Mouse (Mus musculus): Measurements from ENCODE around the gene Zfp444. TPM values are rescaled to one million over a fixed set of nuclear protein-coding genes. Genes with fewer than 3 reads are reported as not detected.

The Zfp444 gene
- polyA plus RNA-seq, 1 experiment, result 14.9 TPM

DNA sequence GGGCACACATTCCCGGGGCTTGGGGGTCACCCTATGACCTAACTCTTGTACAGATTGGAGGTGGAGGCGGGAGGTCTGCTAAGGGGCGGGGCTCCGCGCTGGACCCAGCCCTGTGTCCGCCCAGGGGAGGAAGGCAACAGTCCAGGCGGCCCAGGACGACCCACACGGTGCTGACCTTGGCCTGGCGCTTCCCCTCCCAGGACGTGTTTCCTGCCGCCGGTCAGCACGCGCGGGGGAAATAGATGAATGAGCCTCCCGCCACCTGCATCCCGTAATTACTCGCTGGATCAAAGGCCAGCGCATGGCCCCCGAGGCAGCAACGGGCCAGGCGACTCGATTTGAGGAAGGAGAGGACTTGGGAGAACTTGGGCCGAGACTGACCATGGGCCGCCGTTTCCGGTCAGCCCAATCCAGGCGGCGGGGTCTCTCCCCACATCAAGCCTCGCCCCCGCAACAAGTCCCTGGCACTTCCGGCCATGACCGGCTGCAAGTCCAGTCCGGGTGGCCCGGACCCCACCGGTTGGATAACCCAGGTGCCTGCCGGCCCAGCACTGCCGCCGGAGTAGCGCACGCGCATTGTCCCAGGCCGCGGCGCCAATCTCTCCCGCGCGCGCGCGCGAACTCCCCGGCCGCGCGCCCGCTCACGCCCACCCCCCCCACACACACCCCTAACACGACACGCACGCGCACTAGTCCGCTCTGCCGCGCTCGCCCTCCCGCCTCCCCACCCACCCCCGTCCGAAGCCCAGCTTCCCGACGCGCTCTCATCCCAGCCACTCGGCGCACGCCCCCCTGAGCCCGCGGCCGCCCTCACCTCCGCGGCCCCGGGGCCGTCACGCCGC, 16.8 kb upstream of the Zfp444 start:
- peak overlapping the region; percentile 76 for H3K4me3 ChIP-seq (replicated peaks; ENCODE audit: control insufficient read depth, low read depth, low read length)
- under 1% methylated on average over 85 of the region's 85 CpGs for WGBS
- TF ChIP-seq POLR2A (IDR thresholded peaks at IDR 0.05; ENCODE audit: borderline replicate concordance, control insufficient read depth, low read depth, low read length) (peak; percentile 4; the same call in 1 of the 2 replicates), CTCF (IDR thresholded peaks at IDR 0.05; ENCODE audit: control insufficient read depth, insufficient read depth, low read length) (no peak)
- H3K27ac ChIP-seq (ENCODE audit: control insufficient read depth, insufficient read depth, low read depth, low read length, poor library complexity), result peak overlapping the region; percentile 96
- H3K4me1 ChIP-seq (ENCODE audit: control insufficient read depth, insufficient read depth, low read length), result peaks cover 6% of the 10 kb centered on the region

DNA sequence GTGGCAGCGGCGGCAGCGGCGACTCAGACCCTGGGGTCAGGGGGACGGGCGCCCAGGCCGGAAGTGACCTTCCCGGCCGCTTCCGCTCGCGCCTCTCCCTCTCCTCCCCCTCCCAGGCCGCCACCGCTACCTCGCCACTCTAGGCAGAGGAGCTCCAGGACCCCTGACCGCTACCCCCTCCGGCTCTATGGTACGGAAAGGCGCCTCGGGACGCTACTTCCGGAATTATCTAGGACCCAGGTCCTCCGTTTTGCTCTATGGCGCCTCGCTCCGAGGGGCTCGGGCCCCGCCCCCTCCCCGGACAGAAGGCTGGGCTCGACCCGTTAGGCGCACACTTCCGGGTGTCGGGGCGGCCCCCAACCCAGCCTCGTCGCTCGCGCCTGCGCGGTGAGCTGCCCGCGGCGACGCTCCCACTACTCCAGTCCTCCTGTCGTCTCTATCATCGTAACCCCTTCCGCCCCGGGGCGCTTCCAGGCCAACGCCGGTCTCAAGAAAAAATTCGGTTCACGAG, 16.1 kb upstream of the Zfp444 start, which contains the start of gene Zfp787:
Gene Zfp787, minus strand, starts transcription at position 97 of the 511 bp plus-strand sequence.
- TF ChIP-seq POLR2A (IDR thresholded peaks at IDR 0.05; ENCODE audit: borderline replicate concordance, control insufficient read depth, low read depth, low read length) (no peak), CTCF (IDR thresholded peaks at IDR 0.05; ENCODE audit: control insufficient read depth, insufficient read depth, low read length) (no peak)
- under 1% methylated on average over 44 of the region's 54 CpGs for WGBS
- Histone ChIP-seq H3K27ac (ENCODE audit: control insufficient read depth, insufficient read depth, low read depth, low read length, poor library complexity) (peak within 1 kb of the TSS; percentile 96), H3K4me3 (replicated peaks; ENCODE audit: control insufficient read depth, low read depth, low read length) (peak within 1 kb of the TSS; percentile 76), H3K4me1 (ENCODE audit: control insufficient read depth, insufficient read depth, low read length) (peaks cover 5% of the 10 kb centered on the region)

DNA sequence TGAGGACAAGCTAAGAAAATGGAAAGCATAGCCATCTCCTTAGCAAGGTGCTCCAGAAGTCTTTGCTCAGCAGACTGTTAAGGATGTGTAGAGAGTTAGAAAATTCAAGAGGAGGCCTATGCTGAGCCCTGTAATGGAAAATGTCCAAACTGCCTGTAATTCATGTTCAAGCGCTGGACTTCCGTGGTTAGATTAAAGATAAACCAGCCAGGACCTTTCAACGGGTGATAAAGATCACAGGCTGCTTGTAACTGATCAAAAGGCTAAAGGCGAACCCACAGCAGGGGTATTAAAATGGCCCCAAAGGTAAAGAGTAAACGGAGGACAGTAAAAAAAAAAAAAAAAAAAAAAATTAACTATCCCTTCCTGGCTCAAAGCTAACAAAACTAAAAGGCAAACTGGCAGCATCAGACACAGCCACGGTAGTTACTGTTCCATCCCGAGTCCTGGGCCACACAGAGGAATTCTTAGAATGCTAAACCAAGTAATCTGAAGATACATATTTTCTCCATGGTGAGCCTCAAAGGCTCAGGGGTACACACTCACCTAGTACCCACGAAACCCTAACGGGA, 15.0 kb upstream of the Zfp444 start:
- Histone ChIP-seq H3K27ac (ENCODE audit: control insufficient read depth, insufficient read depth, low read depth, low read length, poor library complexity) (no peak overlapping the region), H3K4me1 (ENCODE audit: control insufficient read depth, insufficient read depth, low read length) (peaks cover 2% of the 10 kb centered on the region), H3K4me3 (replicated peaks; ENCODE audit: control insufficient read depth, low read depth, low read length) (peak overlapping the region; percentile 23)
- WGBS, result 28% methylated on average over 9 of the region's 9 CpGs
- TF ChIP-seq CTCF (IDR thresholded peaks at IDR 0.05; ENCODE audit: control insufficient read depth, insufficient read depth, low read length) (no peak), POLR2A (IDR thresholded peaks at IDR 0.05; ENCODE audit: borderline replicate concordance, control insufficient read depth, low read depth, low read length) (no peak)

DNA sequence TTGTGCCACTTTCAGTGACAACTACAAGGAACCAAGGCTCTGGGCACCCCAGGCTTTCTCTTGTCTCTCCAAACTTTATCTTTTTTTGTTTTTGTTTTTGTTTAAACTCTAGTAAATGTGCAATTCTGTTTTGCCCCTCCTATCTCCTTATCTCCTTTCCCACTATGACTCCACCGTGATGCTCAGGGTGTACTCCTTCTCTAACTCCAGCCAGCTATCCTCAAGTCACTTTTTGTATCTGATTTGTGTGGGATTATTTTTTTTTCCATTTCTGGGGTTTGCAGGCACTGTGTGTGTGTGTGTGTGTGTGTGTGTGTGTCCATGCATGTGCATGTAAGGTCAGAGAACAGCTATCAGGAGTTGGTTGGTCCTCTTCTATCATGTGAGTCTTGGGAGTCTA, 14.5 kb upstream of the Zfp444 start:
- WGBS, result 33% methylated on average over 1 of the region's 1 CpGs
- no peaks in the 10 kb centered on the region; the same call in 1 of the 2 replicates for H3K4me1 ChIP-seq (ENCODE audit: control insufficient read depth, insufficient read depth, low read length)
- TF ChIP-seq CTCF (IDR thresholded peaks at IDR 0.05; ENCODE audit: control insufficient read depth, insufficient read depth, low read length), result no peak
- no peak overlapping the region for H3K27ac ChIP-seq (ENCODE audit: control insufficient read depth, insufficient read depth, low read depth, low read length, poor library complexity)
- no peak overlapping the region for H3K4me3 ChIP-seq (replicated peaks; ENCODE audit: control insufficient read depth, low read depth, low read length)

DNA sequence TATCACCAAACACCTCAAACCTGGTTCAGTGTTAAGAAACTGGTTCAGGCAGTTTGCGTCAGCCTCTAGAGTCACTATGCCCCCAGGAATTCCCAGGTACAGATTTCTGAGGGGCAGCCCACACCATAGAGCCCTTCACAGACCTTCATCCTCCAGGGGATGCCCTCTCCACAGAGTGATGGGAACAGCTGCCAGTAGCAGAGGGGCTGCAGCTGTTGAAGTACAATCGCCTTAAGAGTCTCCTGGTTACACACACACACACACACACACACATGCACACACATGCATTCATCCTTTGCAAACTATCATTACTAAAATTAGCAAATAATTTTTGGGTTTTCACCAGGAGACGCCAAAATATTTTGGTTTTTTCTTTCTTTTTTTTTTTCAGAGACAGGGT, 12.4 kb upstream of the Zfp444 start:
- Histone ChIP-seq H3K27ac (ENCODE audit: control insufficient read depth, insufficient read depth, low read depth, low read length, poor library complexity) (no peak overlapping the region), H3K4me1 (ENCODE audit: control insufficient read depth, insufficient read depth, low read length) (no peaks in the 10 kb centered on the region; the same call in 1 of the 2 replicates), H3K4me3 (replicated peaks; ENCODE audit: control insufficient read depth, low read depth, low read length) (no peak overlapping the region)
- TF ChIP-seq CTCF (IDR thresholded peaks at IDR 0.05; ENCODE audit: control insufficient read depth, insufficient read depth, low read length) (no peak), POLR2A (IDR thresholded peaks at IDR 0.05; ENCODE audit: borderline replicate concordance, control insufficient read depth, low read depth, low read length) (no peak)
- WGBS, result 87% methylated on average over 3 of the region's 3 CpGs

DNA sequence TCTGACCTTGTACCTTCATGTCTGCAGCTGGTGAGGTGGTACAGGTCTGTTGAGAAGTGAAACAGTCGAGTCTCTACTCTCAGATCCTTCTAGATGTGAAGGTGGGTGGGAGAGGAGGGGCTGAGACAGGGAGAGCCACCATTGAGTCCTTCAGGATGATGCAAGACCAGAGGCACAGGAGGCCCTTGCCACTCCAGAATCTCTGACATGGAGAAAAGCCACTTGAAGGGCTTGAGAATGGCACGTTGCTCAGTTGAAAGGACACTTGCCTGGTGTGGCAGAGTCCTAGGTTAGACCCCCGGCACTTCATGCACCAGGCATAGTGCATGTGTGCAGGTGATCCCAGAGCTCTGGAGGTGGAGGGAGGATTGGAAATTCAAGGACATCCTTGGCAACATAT, 10.5 kb upstream of the Zfp444 start:
- H3K4me3 ChIP-seq (replicated peaks; ENCODE audit: control insufficient read depth, low read depth, low read length), result no peak overlapping the region
- WGBS, result 64% methylated on average over 3 of the region's 3 CpGs
- no peak for TF ChIP-seq CTCF (IDR thresholded peaks at IDR 0.05; ENCODE audit: control insufficient read depth, insufficient read depth, low read length)
- no peak for TF ChIP-seq POLR2A (IDR thresholded peaks at IDR 0.05; ENCODE audit: borderline replicate concordance, control insufficient read depth, low read depth, low read length)

DNA sequence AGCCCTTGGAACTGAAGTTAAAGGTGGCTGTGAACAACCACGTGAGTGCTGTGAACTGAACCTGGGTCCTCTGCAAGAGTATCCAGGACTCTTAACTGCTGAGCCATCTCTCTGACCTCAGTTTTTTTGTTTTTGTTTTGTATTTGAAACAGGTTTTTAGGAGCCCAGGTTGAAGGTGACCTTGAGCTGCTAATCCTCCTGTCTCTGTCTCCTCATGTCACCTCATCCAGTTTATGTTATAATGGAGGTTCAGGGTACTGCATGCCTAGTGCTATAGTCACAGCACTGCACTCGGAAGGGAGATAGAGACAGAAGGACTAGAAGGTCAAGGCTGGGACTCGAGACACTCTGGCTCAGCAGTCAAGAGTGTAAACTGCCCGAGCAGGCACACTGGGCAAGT, 9.9 kb upstream of the Zfp444 start:
- Histone ChIP-seq H3K4me3 (replicated peaks; ENCODE audit: control insufficient read depth, low read depth, low read length) (no peak overlapping the region), H3K4me1 (ENCODE audit: control insufficient read depth, insufficient read depth, low read length) (no peaks in the 10 kb centered on the region; the same call in 1 of the 2 replicates), H3K27ac (ENCODE audit: control insufficient read depth, insufficient read depth, low read depth, low read length, poor library complexity) (no peak overlapping the region)
- 80% methylated on average over 4 of the region's 4 CpGs for WGBS
- no peak for TF ChIP-seq POLR2A (IDR thresholded peaks at IDR 0.05; ENCODE audit: borderline replicate concordance, control insufficient read depth, low read depth, low read length)
- TF ChIP-seq CTCF (IDR thresholded peaks at IDR 0.05; ENCODE audit: control insufficient read depth, insufficient read depth, low read length), result no peak

More for the DNA sequence above, 10.5 kb upstream of the Zfp444 start:
- Histone ChIP-seq H3K27ac (ENCODE audit: control insufficient read depth, insufficient read depth, low read depth, low read length, poor library complexity) (no peak overlapping the region), H3K4me1 (ENCODE audit: control insufficient read depth, insufficient read depth, low read length) (no peaks in the 10 kb centered on the region; the same call in 1 of the 2 replicates)

DNA sequence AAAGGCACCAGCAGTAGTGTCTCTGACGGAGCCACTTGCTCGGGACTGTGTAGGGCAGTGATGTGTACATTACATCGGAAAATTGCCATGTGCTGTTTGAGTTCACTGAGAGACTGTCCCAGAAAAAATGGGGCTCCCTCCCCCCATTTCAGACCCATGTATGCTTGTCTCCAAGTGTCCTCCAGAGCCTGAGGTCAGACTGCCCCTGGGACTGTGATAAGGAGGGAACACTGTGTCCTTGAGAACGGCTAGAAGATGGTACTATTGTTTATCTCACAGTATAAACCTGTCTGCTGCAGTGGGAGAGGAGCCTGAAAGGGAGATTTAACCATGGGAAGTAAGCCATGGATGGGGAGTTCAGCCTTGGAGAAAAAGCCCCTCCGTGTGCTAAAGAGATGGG, 7.4 kb upstream of the Zfp444 start:
- 71% methylated on average over 5 of the region's 5 CpGs for WGBS
- H3K27ac ChIP-seq (ENCODE audit: control insufficient read depth, insufficient read depth, low read depth, low read length, poor library complexity), result no peak overlapping the region
- H3K4me1 ChIP-seq (ENCODE audit: control insufficient read depth, insufficient read depth, low read length), result no peaks in the 10 kb centered on the region
- TF ChIP-seq CTCF (IDR thresholded peaks at IDR 0.05; ENCODE audit: control insufficient read depth, insufficient read depth, low read length) (no peak), POLR2A (IDR thresholded peaks at IDR 0.05; ENCODE audit: borderline replicate concordance, control insufficient read depth, low read depth, low read length) (no peak)
- no peak overlapping the region for H3K4me3 ChIP-seq (replicated peaks; ENCODE audit: control insufficient read depth, low read depth, low read length)

Measured in bone marrow, adult 2 months (tissue).